Mouse (Mus musculus) kidney, adult 10 weeks (tissue): ENCODE results near the gene Mmab. TPM values are rescaled to one million over a fixed set of nuclear protein-coding genes. Genes with fewer than 3 reads are reported as not detected.

Experiments
- polyA plus RNA-seq: library from polyadenylated mRNA; stranded (reverse); fragments of 350-450 nt; fragmentation: Illumina TruSeq; extraction: RNeasy Lipid Tissue Mini Kit (QIAGEN cat#74804); gene quantifications from one replicate; pipeline ENCODE4 v1.2.3, GENCODE M21; 2014; ENCODE audit warnings: low read depth, low replicate concordance

Gene Mmab
- 5.2 TPM for polyA plus RNA-seq

GRCm38 (mm10) chr5:114443566-114444367 lies at the start of gene Mmab, which contains the start of gene Mvk:
Mmab (minus strand) TSS chr5:114444060.
Mvk (plus strand) TSS chr5:114444269.

Other genes starting within 250 kb of the Mmab start
- gene Foxn4, start 170.3 kb downstream of the Mmab start, polyA plus RNA-seq = not detected
- gene Myo1h, start 154.9 kb downstream of the Mmab start, polyA plus RNA-seq = not detected
- 21.3 TPM for gene Kctd10, start 63.6 kb downstream of the Mmab start, polyA plus RNA-seq
- 3.8 TPM for gene Ube3b, start 63.5 kb downstream of the Mmab start, polyA plus RNA-seq
- 0.16 TPM for gene Mvk, start 209 bp upstream of the Mmab start, polyA plus RNA-seq
- gene Fam222a, start 124.0 kb upstream of the Mmab start, polyA plus RNA-seq = 0.44 TPM
- 0.81 TPM for gene Trpv4, start 214.4 kb upstream of the Mmab start, polyA plus RNA-seq
- 28.0 TPM for gene Gltp, start 246.9 kb upstream of the Mmab start, polyA plus RNA-seq